Mouse (Mus musculus) neural tube, embryonic 11.5 days (tissue): ENCODE measurements around the gene Ggact. TPM values are rescaled to one million over a fixed set of nuclear protein-coding genes. Genes with fewer than 3 reads are reported as not detected.

Source experiments
- ATAC-seq: fragments of 200-750 bp; cut with Nextera tagmentation; 2 replicates; pipeline ENCODE4 v1.8.0; 2017; ENCODE audit warnings: moderate number of reproducible peaks, mild to moderate bottlenecking, moderate TSS enrichment, moderate library complexity; ENCODE audit not compliant: insufficient read depth, low FRiP score, low TSS enrichment
- DNase-seq: peaks from one replicate; pipeline ENCODE4 v3.0.0-alpha.2; 2015; ENCODE audit warnings: low spot score
- H3K27ac ChIP-seq: fragments of 300-500 bp; sonication (generic); 2 replicates; pipeline ENCODE4 v1.5.1; 2014; ENCODE audit warnings: low read depth, mild to moderate bottlenecking, low read length
- H3K27me3 ChIP-seq: fragments of 300-500 bp; sonication (generic); 2 replicates; pipeline ENCODE4 v1.6.1; 2014; ENCODE audit warnings: mild to moderate bottlenecking, low read length, mixed read lengths; ENCODE audit not compliant: control insufficient read depth, insufficient read depth
- H3K36me3 ChIP-seq: fragments of 300-500 bp; sonication (generic); 2 replicates; pipeline ENCODE4 v1.6.1; 2014; ENCODE audit warnings: mild to moderate bottlenecking, low read length, moderate library complexity, mixed read lengths; ENCODE audit not compliant: control insufficient read depth, insufficient read depth
- H3K4me1 ChIP-seq: fragments of 300-500 bp; sonication (generic); 2 replicates; pipeline ENCODE4 v1.6.1; 2014; ENCODE audit warnings: low read length, mixed read lengths; ENCODE audit not compliant: control insufficient read depth, insufficient read depth
- H3K4me2 ChIP-seq: fragments of 300-500 bp; sonication (generic); 2 replicates; pipeline ENCODE4 v1.6.1; 2014; ENCODE audit warnings: low read depth, mild to moderate bottlenecking, moderate library complexity
- H3K4me3 ChIP-seq: fragments of 300-500 bp; sonication (generic); 2 replicates; pipeline ENCODE4 v1.5.1; 2014; ENCODE audit warnings: low read depth, low read length
- H3K9ac ChIP-seq: fragments of 300-500 bp; sonication (generic); 2 replicates; pipeline ENCODE4 v1.6.1; 2014; ENCODE audit warnings: mild to moderate bottlenecking, low read length
- H3K9me3 ChIP-seq: fragments of 300-500 bp; sonication (generic); 2 replicates; pipeline ENCODE4 v1.6.1; 2016; ENCODE audit warnings: low read length; ENCODE audit not compliant: control insufficient read depth
- WGBS: fragments of 180-500 bp; shearing (Covaris S2); extraction: QIAGEN DNeasy Blood & Tissue Kit; methylation state at CpG from one replicate; pipeline ENCODE4 v1.1.7; 2014; 5-methylcytosine and 5-hydroxymethylcytosine counted together
- polyA plus RNA-seq: library from polyadenylated mRNA; unstranded; fragments of >200 nt; fragmentation: Nextera tagmentation; extraction: Ambion mirVana; gene quantifications from 2 replicates; pipeline ENCODE4 v1.2.1, GENCODE M21; 2014

The Ggact gene
- polyA plus RNA-seq, 1 experiment from 2014 or later, result 5.6 TPM

- H3K9ac ChIP-seq, result no peak overlapping the region
- DNase-seq (no peak), ATAC-seq (no peak)
- no peak overlapping the region for H3K4me3 ChIP-seq
- H3K27me3 ChIP-seq, result no peaks in the 10 kb centered on the region
- H3K4me2 ChIP-seq, result no peak overlapping the region
- 90% methylated on average over 3 of the region's 3 CpGs for WGBS
- no peaks in the 10 kb centered on the region for H3K36me3 ChIP-seq
- H3K4me1 ChIP-seq, result peaks cover 10% of the 10 kb centered on the region
- no peak overlapping the region for H3K27ac ChIP-seq
- no peaks in the 10 kb centered on the region for H3K9me3 ChIP-seq
Measured at GRCm38 (mm10) chr14:122887702-122888479, 25.7 kb downstream of the Ggact start.

- H3K9me3 ChIP-seq, result no peaks in the 10 kb centered on the region
- no peak overlapping the region for H3K9ac ChIP-seq
- no peaks in the 10 kb centered on the region for H3K36me3 ChIP-seq
- WGBS, result 93% methylated on average over 1 of the region's 1 CpGs
- no peak overlapping the region for H3K27ac ChIP-seq
- H3K27me3 ChIP-seq, result no peaks in the 10 kb centered on the region
- H3K4me3 ChIP-seq, result no peak overlapping the region
- ATAC-seq (no peak), DNase-seq (no peak)
- peaks cover 16% of the 10 kb centered on the region for H3K4me1 ChIP-seq
- no peak overlapping the region for H3K4me2 ChIP-seq
Measured at GRCm38 (mm10) chr14:122887278-122887677, 26.3 kb downstream of the Ggact start.

GRCm38 (mm10) chr14:122885893-122886292 is 27.7 kb downstream of the Ggact start:
- Histone ChIP-seq H3K4me1 (peaks cover 21% of the 10 kb centered on the region), H3K9ac (no peak overlapping the region), H3K36me3 (no peaks in the 10 kb centered on the region), H3K4me3 (no peak overlapping the region), H3K9me3 (no peaks in the 10 kb centered on the region), H3K27ac (no peak overlapping the region), H3K27me3 (no peaks in the 10 kb centered on the region), H3K4me2 (no peak overlapping the region)
- ATAC-seq (no peak), DNase-seq (no peak)
- WGBS, result 94% methylated on average over 7 of the region's 7 CpGs

- Histone ChIP-seq H3K4me2 (no peak overlapping the region), H3K27me3 (no peaks in the 10 kb centered on the region), H3K9ac (no peak overlapping the region), H3K27ac (no peak overlapping the region), H3K9me3 (no peaks in the 10 kb centered on the region), H3K36me3 (no peaks in the 10 kb centered on the region), H3K4me3 (no peak overlapping the region), H3K4me1 (peaks cover 21% of the 10 kb centered on the region)
- ATAC-seq (peak; percentile 45), DNase-seq (peak; percentile 48)
- 67% methylated on average over 10 of the region's 10 CpGs for WGBS
Measured at GRCm38 (mm10) chr14:122883821-122884584, 29.6 kb downstream of the Ggact start.

- H3K36me3 ChIP-seq, result no peaks in the 10 kb centered on the region
- H3K9ac ChIP-seq, result no peak overlapping the region
- no peak overlapping the region for H3K4me2 ChIP-seq
- no peak overlapping the region for H3K4me3 ChIP-seq
- DNase-seq, result no peak
- ATAC-seq, result peak; percentile 36; the same call in 1 of the 2 replicates
- H3K27me3 ChIP-seq, result no peaks in the 10 kb centered on the region
- no peaks in the 10 kb centered on the region for H3K9me3 ChIP-seq
- H3K4me1 ChIP-seq, result peaks cover 21% of the 10 kb centered on the region
- H3K27ac ChIP-seq, result 0 out of 2 replicates have a peak overlapping the region, but pooled peaks have one; percentile 34
- WGBS, result 73% methylated on average over 4 of the region's 4 CpGs
Measured at GRCm38 (mm10) chr14:122883410-122883806, 30.1 kb downstream of the Ggact start.

- WGBS, result 65% methylated on average over 7 of the region's 7 CpGs
- Histone ChIP-seq H3K36me3 (no peaks in the 10 kb centered on the region), H3K27ac (0 out of 2 replicates have a peak overlapping the region, but pooled peaks have one; percentile 34), H3K9ac (no peak overlapping the region), H3K27me3 (no peaks in the 10 kb centered on the region), H3K4me2 (no peak overlapping the region), H3K9me3 (no peaks in the 10 kb centered on the region), H3K4me1 (peaks cover 21% of the 10 kb centered on the region), H3K4me3 (no peak overlapping the region)
- ATAC-seq (peak; percentile 46), DNase-seq (no peak)
Measured at GRCm38 (mm10) chr14:122882795-122883409, 30.7 kb downstream of the Ggact start.

- Histone ChIP-seq H3K9me3 (no peaks in the 10 kb centered on the region), H3K36me3 (no peaks in the 10 kb centered on the region), H3K4me1 (peaks cover 18% of the 10 kb centered on the region), H3K4me2 (no peak overlapping the region), H3K27ac (peak overlapping the region; percentile 36; the same call in 1 of the 2 replicates), H3K9ac (no peak overlapping the region), H3K27me3 (no peaks in the 10 kb centered on the region), H3K4me3 (no peak overlapping the region)
- DNase-seq (no peak), ATAC-seq (no peak)
- 62% methylated on average over 9 of the region's 9 CpGs for WGBS
Measured at GRCm38 (mm10) chr14:122882201-122882639, 31.3 kb downstream of the Ggact start.

GRCm38 (mm10) chr14:122881699-122882098 is 31.9 kb downstream of the Ggact start:
- H3K4me2 ChIP-seq, result no peak overlapping the region
- WGBS, result 46% methylated on average over 2 of the region's 2 CpGs
- no peak for DNase-seq
- no peaks in the 10 kb centered on the region for H3K9me3 ChIP-seq
- H3K27me3 ChIP-seq, result no peaks in the 10 kb centered on the region
- H3K9ac ChIP-seq, result no peak overlapping the region
- ATAC-seq, result no peak
- no peaks in the 10 kb centered on the region for H3K36me3 ChIP-seq
- H3K4me3 ChIP-seq, result no peak overlapping the region
- peak overlapping the region; percentile 36; the same call in 1 of the 2 replicates for H3K27ac ChIP-seq
- peaks cover 18% of the 10 kb centered on the region for H3K4me1 ChIP-seq
